Mouse (Mus musculus): Measurements from ENCODE around the gene Cryzl1.

Cryzl1 gene

GRCm38 (mm10) chr16:91728123-91729065 is at the start of gene Cryzl1:
Cryzl1 (minus strand) TSS chr16:91728975.
- peak; percentile 98 to 99 for DNase-seq (ENCODE audit: low spot score in 2 of 2)

GRCm38 (mm10) chr16:91772586-91772985 is 43.8 kb upstream of the Cryzl1 start:
- no peak for DNase-seq (ENCODE audit: low spot score in 2 of 2)

- DNase-seq (ENCODE audit: low spot score in 2 of 2), result no peak
Observed at GRCm38 (mm10) chr16:91771334-91771733, 42.6 kb upstream of the Cryzl1 start.

GRCm38 (mm10) chr16:91770662-91771061 is 41.9 kb upstream of the Cryzl1 start:
- no peak for DNase-seq (ENCODE audit: low spot score in 2 of 2)

- no peak for DNase-seq (ENCODE audit: low spot score in 2 of 2)
Observed at GRCm38 (mm10) chr16:91769911-91770310, 41.1 kb upstream of the Cryzl1 start.

GRCm38 (mm10) chr16:91768586-91768985 is 39.8 kb upstream of the Cryzl1 start:
- no peak for DNase-seq (ENCODE audit: low spot score in 2 of 2)

- DNase-seq (ENCODE audit: low spot score in 2 of 2), result no peak
Observed at GRCm38 (mm10) chr16:91767165-91767701, 38.5 kb upstream of the Cryzl1 start.

GRCm38 (mm10) chr16:91765816-91766210 is 37.0 kb upstream of the Cryzl1 start:
- DNase-seq (ENCODE audit: low spot score in 2 of 2), result no peak

- DNase-seq (ENCODE audit: low spot score in 2 of 2), result no peak
Observed at GRCm38 (mm10) chr16:91765121-91765815, 36.5 kb upstream of the Cryzl1 start.

- no peak for DNase-seq (ENCODE audit: low spot score in 2 of 2)
Observed at GRCm38 (mm10) chr16:91764414-91764813, 35.6 kb upstream of the Cryzl1 start.

GRCm38 (mm10) chr16:91763975-91764374 is 35.2 kb upstream of the Cryzl1 start:
- no peak for DNase-seq (ENCODE audit: low spot score in 2 of 2)

GRCm38 (mm10) chr16:91762476-91762875 is 33.7 kb upstream of the Cryzl1 start:
- DNase-seq (ENCODE audit: low spot score in 2 of 2), result no peak

GRCm38 (mm10) chr16:91761761-91762160 is 33.0 kb upstream of the Cryzl1 start:
- DNase-seq (ENCODE audit: low spot score in 2 of 2), result no peak

GRCm38 (mm10) chr16:91761202-91761601 is 32.4 kb upstream of the Cryzl1 start:
- DNase-seq (ENCODE audit: low spot score in 2 of 2), result no peak

- no peak for DNase-seq (ENCODE audit: low spot score in 2 of 2)
Observed at GRCm38 (mm10) chr16:91754957-91755356, 26.2 kb upstream of the Cryzl1 start.

- DNase-seq (ENCODE audit: low spot score in 2 of 2), result no peak
Observed at GRCm38 (mm10) chr16:91753611-91754010, 24.8 kb upstream of the Cryzl1 start.

GRCm38 (mm10) chr16:91751644-91752385 is 23.0 kb upstream of the Cryzl1 start:
- no peak for DNase-seq (ENCODE audit: low spot score in 2 of 2)

- DNase-seq (ENCODE audit: low spot score in 2 of 2), result no peak
Observed at GRCm38 (mm10) chr16:91747567-91747966, 18.8 kb upstream of the Cryzl1 start.

- no peak for DNase-seq (ENCODE audit: low spot score in 2 of 2)
Observed at GRCm38 (mm10) chr16:91746101-91746950, 17.6 kb upstream of the Cryzl1 start.

- no peak for DNase-seq (ENCODE audit: low spot score in 2 of 2)
Observed at GRCm38 (mm10) chr16:91743055-91743454, 14.3 kb upstream of the Cryzl1 start.

- DNase-seq (ENCODE audit: low spot score in 2 of 2), result no peak
Observed at GRCm38 (mm10) chr16:91740918-91741255, 12.1 kb upstream of the Cryzl1 start.

Data from frontal cortex, postnatal 10 days (tissue).